Mouse (Mus musculus): ENCODE data around the gene Fam126b. TPM values are rescaled to one million over a fixed set of nuclear protein-coding genes. Genes with fewer than 3 reads are reported as not detected.

Fam126b gene
- polyA plus RNA-seq, 2 experiments = 3.1 to 8.9 TPM

DNA sequence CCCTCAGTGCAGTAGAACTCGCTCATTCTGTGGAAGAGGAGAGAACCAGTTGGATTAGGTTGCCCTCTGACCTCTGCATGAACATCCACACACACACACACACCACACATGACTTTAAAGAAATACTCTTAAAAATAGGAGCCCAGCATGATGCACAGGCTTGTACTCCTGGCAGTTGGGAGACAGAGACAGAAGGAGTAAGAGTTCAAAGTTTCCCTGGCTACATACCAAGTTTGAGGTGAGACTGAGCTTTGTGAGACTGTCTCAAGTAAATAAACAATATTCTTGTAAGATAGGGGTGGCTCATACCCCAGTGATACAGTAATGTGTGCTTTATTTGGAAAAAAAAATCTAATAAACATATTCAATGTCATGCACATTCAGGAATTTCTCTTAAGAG lies 1.4 kb upstream of the Fam126b start:
- 82% methylated on average over 1 of the region's 1 CpGs for WGBS

DNA sequence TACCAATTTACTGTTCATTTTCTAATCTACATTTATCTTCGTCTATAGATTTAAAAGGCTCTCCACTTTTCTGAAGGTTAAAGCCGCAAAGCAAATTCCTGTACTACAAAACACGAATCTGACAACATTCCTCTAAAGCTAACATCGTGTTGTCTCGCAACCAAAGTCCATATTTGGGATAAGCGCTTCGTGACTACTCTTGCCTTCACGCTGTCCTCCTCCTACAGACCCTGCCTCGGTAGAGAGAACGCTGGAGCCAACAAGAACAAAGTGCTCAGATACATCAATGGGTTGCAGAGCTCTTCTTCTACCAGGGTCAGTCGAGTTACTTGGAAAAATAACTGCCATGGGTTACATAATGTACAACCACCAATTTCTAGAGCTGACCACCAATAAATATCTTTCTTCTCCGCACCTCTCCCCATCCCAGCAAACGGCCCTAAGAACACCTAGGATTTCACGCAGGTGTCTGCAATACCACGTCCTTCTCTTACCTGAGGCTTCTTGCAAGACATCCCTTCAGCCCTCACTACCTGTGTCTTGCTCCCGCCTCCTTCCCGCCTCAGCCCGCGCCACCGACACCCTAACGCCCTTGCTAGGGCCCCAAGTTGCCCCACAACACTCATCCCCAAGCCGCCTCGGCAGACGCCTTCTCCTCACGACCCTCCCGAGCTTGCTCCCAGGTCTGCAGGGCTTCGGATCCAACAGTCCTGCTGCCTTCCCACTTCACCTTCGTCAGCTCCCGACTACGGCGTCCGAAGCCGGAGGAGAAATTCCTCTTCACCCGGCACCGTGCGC lies 551 bp downstream of the Fam126b start:
- peak; percentile 66 for ATAC-seq (ENCODE audit: low FRiP score, low read depth)
- DNase-seq (ENCODE audit: low spot score) = no peak
- H3K4me1 ChIP-seq (ENCODE audit: control insufficient read depth, insufficient read depth, low read length) = peaks cover 13% of the 10 kb centered on the region

More for the DNA sequence above, 1.4 kb upstream of the Fam126b start:
- Histone ChIP-seq H3K9ac (ENCODE audit: low read depth, low read length, severe bottlenecking) (no peak overlapping the region), H3K4me2 (replicated peaks; ENCODE audit: low read depth, low read length, severe bottlenecking) (peak overlapping the region; percentile 50; the same call in 1 of the 2 replicates), H3K9me3 (ENCODE audit: control insufficient read depth, low read length) (no peaks in the 10 kb centered on the region), H3K27me3 (ENCODE audit: control insufficient read depth, insufficient read depth, low read length) (no peaks in the 10 kb centered on the region), H3K4me1 (ENCODE audit: control insufficient read depth, insufficient read depth, low read length) (peaks cover 13% of the 10 kb centered on the region), H3K36me3 (ENCODE audit: control insufficient read depth, insufficient read depth, low read length) (peaks cover 9% of the 10 kb centered on the region; the same call in 1 of the 2 replicates), H3K4me3 (replicated peaks; ENCODE audit: low read length) (peak overlapping the region; percentile 78; the same call in 1 of the 2 replicates), H3K27ac (replicated peaks; ENCODE audit: low read depth, low read length) (no peak overlapping the region)
- ATAC-seq (ENCODE audit: low FRiP score, low read depth) (no peak), DNase-seq (ENCODE audit: low spot score) (no peak)
- TF ChIP-seq POLR2A (IDR thresholded peaks at IDR 0.05; ENCODE audit: borderline replicate concordance, extremely low read depth, insufficient read depth, insufficient read length) = no peak

DNA sequence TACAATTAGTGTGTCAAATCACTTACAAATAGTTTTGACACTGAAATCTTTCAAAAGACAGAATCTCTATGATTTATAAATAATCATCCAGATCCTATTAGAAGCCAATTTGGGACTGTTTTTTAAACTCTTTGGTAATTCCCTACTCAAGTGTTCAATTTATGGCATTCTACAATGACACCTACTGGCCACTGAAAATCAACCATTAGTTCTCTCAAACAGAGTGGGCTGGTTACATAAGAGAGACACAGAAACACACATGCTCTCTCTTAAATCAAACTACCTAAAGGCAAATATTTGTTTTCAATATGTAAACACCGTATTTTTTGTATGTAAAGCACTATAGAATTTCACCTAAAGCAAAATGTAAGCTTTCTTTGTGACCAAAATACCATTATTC lies 1.9 kb downstream of the Fam126b start:
- peaks cover 13% of the 10 kb centered on the region for H3K4me1 ChIP-seq (ENCODE audit: control insufficient read depth, insufficient read depth, low read length)
- DNase-seq (ENCODE audit: low spot score) = no peak
- TF ChIP-seq POLR2A (IDR thresholded peaks at IDR 0.05; ENCODE audit: borderline replicate concordance, extremely low read depth, insufficient read depth, insufficient read length) = no peak
- no peaks in the 10 kb centered on the region for H3K9me3 ChIP-seq (ENCODE audit: control insufficient read depth, low read length)
- H3K27me3 ChIP-seq (ENCODE audit: control insufficient read depth, insufficient read depth, low read length) = no peaks in the 10 kb centered on the region
- ATAC-seq (ENCODE audit: low FRiP score, low read depth) = no peak
- no peak overlapping the region for H3K4me3 ChIP-seq (replicated peaks; ENCODE audit: low read length)
- no peak overlapping the region for H3K9ac ChIP-seq (ENCODE audit: low read depth, low read length, severe bottlenecking)
- H3K27ac ChIP-seq (replicated peaks; ENCODE audit: low read depth, low read length) = no peak overlapping the region
- no peak overlapping the region for H3K4me2 ChIP-seq (replicated peaks; ENCODE audit: low read depth, low read length, severe bottlenecking)
- no peaks in the 10 kb centered on the region for H3K36me3 ChIP-seq (ENCODE audit: control insufficient read depth, insufficient read depth, low read length)
- WGBS = 76% methylated on average over 1 of the region's 1 CpGs

More for the DNA sequence above, 551 bp downstream of the Fam126b start:
- H3K4me2 ChIP-seq (replicated peaks; ENCODE audit: low read depth, low read length, severe bottlenecking) = peak overlapping the region; percentile 82
- no peaks in the 10 kb centered on the region for H3K9me3 ChIP-seq (ENCODE audit: control insufficient read depth, low read length)
- no peak for TF ChIP-seq POLR2A (IDR thresholded peaks at IDR 0.05; ENCODE audit: borderline replicate concordance, extremely low read depth, insufficient read depth, insufficient read length)
- no peaks in the 10 kb centered on the region for H3K27me3 ChIP-seq (ENCODE audit: control insufficient read depth, insufficient read depth, low read length)
- 6% methylated on average over 35 of the region's 36 CpGs for WGBS
- 0 out of 2 replicates have a peak overlapping the region, but pooled peaks have one; percentile 71 for H3K27ac ChIP-seq (replicated peaks; ENCODE audit: low read depth, low read length)
- no peaks in the 10 kb centered on the region for H3K36me3 ChIP-seq (ENCODE audit: control insufficient read depth, insufficient read depth, low read length)
- H3K4me3 ChIP-seq (replicated peaks; ENCODE audit: low read length) = peak overlapping the region; percentile 78
- peak overlapping the region; percentile 77 for H3K9ac ChIP-seq (ENCODE audit: low read depth, low read length, severe bottlenecking)

DNA sequence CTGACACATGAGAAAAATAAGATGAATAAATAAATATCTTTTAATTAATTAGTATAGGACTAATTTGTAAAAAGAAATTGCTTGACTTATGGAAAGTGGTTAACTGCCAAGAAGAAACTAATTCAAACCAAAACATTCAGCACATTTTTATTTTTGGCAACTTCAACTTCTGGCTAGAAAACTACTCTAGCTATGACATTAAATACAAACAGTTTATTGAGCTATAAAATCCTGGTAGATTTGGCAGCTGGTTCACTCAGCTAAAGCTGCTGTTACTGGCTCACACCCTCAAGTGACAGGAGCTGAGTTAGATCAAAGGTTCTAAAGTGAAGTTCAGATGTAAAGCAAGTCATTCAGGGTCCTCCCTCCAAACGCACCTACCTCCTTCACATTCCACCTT lies 3.5 kb downstream of the Fam126b start:
- ATAC-seq (ENCODE audit: low FRiP score, low read depth) (no peak), DNase-seq (ENCODE audit: low spot score) (peak; percentile 58)
- Histone ChIP-seq H3K4me2 (replicated peaks; ENCODE audit: low read depth, low read length, severe bottlenecking) (no peak overlapping the region), H3K9ac (ENCODE audit: low read depth, low read length, severe bottlenecking) (no peak overlapping the region), H3K4me3 (replicated peaks; ENCODE audit: low read length) (no peak overlapping the region), H3K4me1 (ENCODE audit: control insufficient read depth, insufficient read depth, low read length) (peaks cover 13% of the 10 kb centered on the region), H3K27me3 (ENCODE audit: control insufficient read depth, insufficient read depth, low read length) (no peaks in the 10 kb centered on the region), H3K27ac (replicated peaks; ENCODE audit: low read depth, low read length) (no peak overlapping the region), H3K36me3 (ENCODE audit: control insufficient read depth, insufficient read depth, low read length) (no peaks in the 10 kb centered on the region), H3K9me3 (ENCODE audit: control insufficient read depth, low read length) (no peaks in the 10 kb centered on the region)
- WGBS = 49% methylated on average over 1 of the region's 1 CpGs
- no peak for TF ChIP-seq POLR2A (IDR thresholded peaks at IDR 0.05; ENCODE audit: borderline replicate concordance, extremely low read depth, insufficient read depth, insufficient read length)

DNA sequence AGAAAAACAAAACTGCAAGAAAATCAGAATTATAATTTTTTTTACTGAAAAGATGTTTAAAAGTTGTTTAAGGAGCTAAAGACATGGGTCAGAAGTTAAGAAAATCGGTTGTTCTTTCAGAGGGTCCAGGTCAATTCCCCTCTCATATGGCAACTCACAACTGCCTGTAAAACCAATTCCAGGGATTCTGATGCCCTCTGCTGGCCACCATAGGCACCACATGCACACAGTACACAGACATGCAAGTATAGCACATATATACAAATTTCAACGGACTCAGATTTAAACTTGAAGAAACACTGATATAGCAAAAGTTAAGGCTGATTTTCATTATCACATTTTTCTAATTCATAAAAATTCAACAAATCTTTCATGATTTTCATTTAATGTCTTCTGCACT lies 6.9 kb downstream of the Fam126b start:
- Histone ChIP-seq H3K4me2 (replicated peaks; ENCODE audit: low read depth, low read length, severe bottlenecking) (no peak overlapping the region), H3K36me3 (ENCODE audit: control insufficient read depth, insufficient read depth, low read length) (no peaks in the 10 kb centered on the region), H3K27me3 (ENCODE audit: control insufficient read depth, insufficient read depth, low read length) (no peaks in the 10 kb centered on the region), H3K4me1 (ENCODE audit: control insufficient read depth, insufficient read depth, low read length) (no peaks in the 10 kb centered on the region), H3K27ac (replicated peaks; ENCODE audit: low read depth, low read length) (no peak overlapping the region), H3K9ac (ENCODE audit: low read depth, low read length, severe bottlenecking) (no peak overlapping the region), H3K4me3 (replicated peaks; ENCODE audit: low read length) (no peak overlapping the region), H3K9me3 (ENCODE audit: control insufficient read depth, low read length) (no peaks in the 10 kb centered on the region)
- no peak for TF ChIP-seq POLR2A (IDR thresholded peaks at IDR 0.05; ENCODE audit: borderline replicate concordance, extremely low read depth, insufficient read depth, insufficient read length)
- ATAC-seq (ENCODE audit: low FRiP score, low read depth) (no peak), DNase-seq (ENCODE audit: low spot score) (no peak)
- WGBS = 83% methylated on average over 2 of the region's 2 CpGs

Data from limb, embryonic 14.5 days (tissue).